Mouse (Mus musculus) stomach, embryonic 16.5 days (tissue): ENCODE results near the gene Cntln. TPM values are rescaled to one million over a fixed set of nuclear protein-coding genes. Genes with fewer than 3 reads are reported as not detected.

Experiments used
- ATAC-seq: fragments of 200-750 bp; cut with Nextera tagmentation; 2 replicates; pipeline ENCODE4 v1.8.0; 2017; ENCODE audit warnings: moderate number of reproducible peaks, moderate TSS enrichment; ENCODE audit not compliant: insufficient read depth, low FRiP score
- H3K27ac ChIP-seq: fragments of 300-500 bp; sonication (generic); 2 replicates; pipeline ENCODE4 v1.5.1; 2014; ENCODE audit warnings: low read length
- H3K27me3 ChIP-seq: fragments of 300-500 bp; sonication (generic); 2 replicates; pipeline ENCODE4 v1.6.1; 2014; ENCODE audit warnings: low read length, control low read depth, mixed read lengths; ENCODE audit not compliant: control insufficient read depth, insufficient read depth
- H3K36me3 ChIP-seq: fragments of 300-500 bp; sonication (generic); 2 replicates; pipeline ENCODE4 v1.6.1; 2014; ENCODE audit warnings: low read length; ENCODE audit not compliant: control insufficient read depth, insufficient read depth
- H3K4me1 ChIP-seq: fragments of 300-500 bp; sonication (generic); 2 replicates; pipeline ENCODE4 v1.6.1; 2014; ENCODE audit warnings: low read length, control low read depth, mixed read lengths; ENCODE audit not compliant: control insufficient read depth, insufficient read depth
- H3K4me2 ChIP-seq: fragments of 300-500 bp; sonication (generic); 2 replicates; pipeline ENCODE4 v1.6.1; 2014; ENCODE audit warnings: low read depth, low read length, mixed read lengths
- H3K4me3 ChIP-seq: fragments of 300-500 bp; sonication (generic); replicated peaks from 2 replicates; pipeline ENCODE4 v1.5.1; 2014; ENCODE audit warnings: mild to moderate bottlenecking, low read length
- H3K9ac ChIP-seq: fragments of 300-500 bp; sonication (generic); 2 replicates; pipeline ENCODE4 v1.6.1; 2014; ENCODE audit warnings: low read length
- H3K9me3 ChIP-seq: fragments of 300-500 bp; sonication (generic); replicated peaks from 2 replicates; pipeline ENCODE4 v1.6.1; 2016; ENCODE audit warnings: low read length, control low read depth; ENCODE audit not compliant: control insufficient read depth
- WGBS: fragments of 180-500 bp; shearing (Covaris S2); extraction: QIAGEN DNeasy Blood & Tissue Kit; methylation state at CpG from one replicate; pipeline ENCODE4 v1.1.7; 2014; 5-methylcytosine and 5-hydroxymethylcytosine counted together
- polyA plus RNA-seq: library from polyadenylated mRNA; unstranded; fragments of >200 nt; fragmentation: Nextera tagmentation; extraction: Ambion mirVana; gene quantifications from 2 replicates; pipeline ENCODE4 v1.2.1, GENCODE M21; 2015

Gene Cntln
- polyA plus RNA-seq, 1 experiment from 2014 or later: 9.0 TPM

DNA sequence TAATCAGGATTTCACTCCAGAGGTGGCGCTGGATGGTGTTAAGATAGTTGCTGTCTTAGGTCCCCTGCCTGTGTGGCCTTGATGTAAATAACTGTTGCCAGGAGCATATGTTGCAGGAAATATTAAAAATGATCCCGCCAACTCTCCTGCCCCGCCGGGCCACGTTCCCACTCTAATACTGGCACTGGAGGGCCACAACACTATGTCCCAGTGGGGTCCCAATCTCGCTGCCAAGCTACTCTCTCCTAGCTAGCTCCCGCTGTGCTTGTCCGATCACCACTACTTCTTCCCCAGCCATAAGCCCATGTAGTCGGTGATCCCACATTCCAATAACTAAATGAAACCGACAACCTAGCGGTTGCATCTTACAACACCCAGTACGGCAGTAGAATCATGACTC is 283.9 kb downstream of the Cntln start:
- H3K4me2 ChIP-seq: no peak overlapping the region
- no peaks in the 10 kb centered on the region for H3K27me3 ChIP-seq
- H3K27ac ChIP-seq: no peak overlapping the region
- H3K4me3 ChIP-seq: no peak overlapping the region
- ATAC-seq: no peak
- H3K9ac ChIP-seq: no peak overlapping the region
- 95% methylated on average over 12 of the region's 12 CpGs for WGBS
- H3K36me3 ChIP-seq: no peaks in the 10 kb centered on the region
- H3K9me3 ChIP-seq: no peaks in the 10 kb centered on the region
- no peaks in the 10 kb centered on the region for H3K4me1 ChIP-seq

- Histone ChIP-seq H3K4me3 (no peak overlapping the region), H3K4me1 (no peaks in the 10 kb centered on the region), H3K9ac (no peak overlapping the region), H3K27ac (no peak overlapping the region), H3K27me3 (no peaks in the 10 kb centered on the region), H3K9me3 (no peaks in the 10 kb centered on the region), H3K36me3 (no peaks in the 10 kb centered on the region), H3K4me2 (no peak overlapping the region)
- no peak for ATAC-seq
- WGBS: 84% methylated on average over 4 of the region's 4 CpGs
Measured at GRCm38 (mm10) chr4:85175466-85175865, 291.4 kb downstream of the Cntln start.

- WGBS: 43% methylated on average over 9 of the region's 9 CpGs
- ATAC-seq: no peak
- no peak overlapping the region for H3K4me3 ChIP-seq
- no peak overlapping the region for H3K9ac ChIP-seq
- no peak overlapping the region for H3K27ac ChIP-seq
- H3K9me3 ChIP-seq: no peaks in the 10 kb centered on the region
- no peaks in the 10 kb centered on the region for H3K4me1 ChIP-seq
- no peak overlapping the region for H3K4me2 ChIP-seq
- no peaks in the 10 kb centered on the region for H3K27me3 ChIP-seq
- no peaks in the 10 kb centered on the region for H3K36me3 ChIP-seq
Measured at GRCm38 (mm10) chr4:85178394-85179051, 294.4 kb downstream of the Cntln start.

Other genes starting within 250 kb of the Cntln start
- gene Bnc2, start 209.0 kb upstream of the Cntln start, polyA plus RNA-seq: 17.2 and 18.5 TPM in 2 replicates